Mouse (Mus musculus) hindbrain, embryonic 16.5 days (tissue): Measurements from ENCODE around the gene Itpk1. TPM values are rescaled to one million over a fixed set of nuclear protein-coding genes. Genes with fewer than 3 reads are reported as not detected.
A peak's percentile ranks its signal among the peaks of the same experiment; 100 is the strongest.

ENCODE experiments used
- ATAC-seq: fragments of 200-750 bp; cut with Nextera tagmentation; 2 replicates; pipeline ENCODE4 v1.8.0; 2017; ENCODE audit warnings: moderate TSS enrichment, moderate library complexity
- H3K27ac ChIP-seq: fragments of 300-500 bp; sonication (generic); 2 replicates; pipeline ENCODE4 v1.5.1; 2014; ENCODE audit warnings: low read depth, mild to moderate bottlenecking, control low read depth, low read length, moderate library complexity
- H3K27me3 ChIP-seq: fragments of 300-500 bp; sonication (generic); replicated peaks from 2 replicates; pipeline ENCODE4 v1.6.1; 2014; ENCODE audit warnings: low read length; ENCODE audit not compliant: control insufficient read depth, insufficient read depth
- H3K36me3 ChIP-seq: fragments of 300-500 bp; sonication (generic); 2 replicates; pipeline ENCODE4 v1.6.1; 2014; ENCODE audit warnings: mild to moderate bottlenecking, low read length, moderate library complexity, mixed read lengths; ENCODE audit not compliant: control insufficient read depth, insufficient read depth
- H3K4me1 ChIP-seq: fragments of 300-500 bp; sonication (generic); 2 replicates; pipeline ENCODE4 v1.6.1; 2014; ENCODE audit warnings: low read depth, low read length; ENCODE audit not compliant: control insufficient read depth, insufficient read depth
- H3K4me2 ChIP-seq: fragments of 300-500 bp; sonication (generic); 2 replicates; pipeline ENCODE4 v1.6.1; 2014; ENCODE audit warnings: mild to moderate bottlenecking, low read length, control low read depth, moderate library complexity
- H3K4me3 ChIP-seq: fragments of 300-500 bp; sonication (generic); 2 replicates; pipeline ENCODE4 v1.5.1; 2014; ENCODE audit warnings: mild to moderate bottlenecking, low read length, control low read depth, moderate library complexity
- H3K9ac ChIP-seq: fragments of 300-500 bp; sonication (generic); 2 replicates; pipeline ENCODE4 v1.6.1; 2014; ENCODE audit warnings: low read depth, mild to moderate bottlenecking, control low read depth, low read length, moderate library complexity
- H3K9me3 ChIP-seq: fragments of 300-500 bp; sonication (generic); 2 replicates; pipeline ENCODE4 v1.6.1; 2014; ENCODE audit warnings: mild to moderate bottlenecking, low read length, moderate library complexity; ENCODE audit not compliant: control insufficient read depth
- WGBS: fragments of 180-500 bp; shearing (Covaris S2); extraction: QIAGEN DNeasy Blood & Tissue Kit; methylation state at CpG from one replicate; pipeline ENCODE4 v1.1.7; 2014; 5-methylcytosine and 5-hydroxymethylcytosine counted together
- polyA plus RNA-seq: library from polyadenylated mRNA; unstranded; fragments of >200 nt; fragmentation: Nextera tagmentation; extraction: Ambion mirVana; gene quantifications from 2 replicates; pipeline ENCODE4 v1.2.1, GENCODE M21; 2015

Itpk1 gene
- polyA plus RNA-seq, 1 experiment from 2014 or later = 41.2 TPM

DNA sequence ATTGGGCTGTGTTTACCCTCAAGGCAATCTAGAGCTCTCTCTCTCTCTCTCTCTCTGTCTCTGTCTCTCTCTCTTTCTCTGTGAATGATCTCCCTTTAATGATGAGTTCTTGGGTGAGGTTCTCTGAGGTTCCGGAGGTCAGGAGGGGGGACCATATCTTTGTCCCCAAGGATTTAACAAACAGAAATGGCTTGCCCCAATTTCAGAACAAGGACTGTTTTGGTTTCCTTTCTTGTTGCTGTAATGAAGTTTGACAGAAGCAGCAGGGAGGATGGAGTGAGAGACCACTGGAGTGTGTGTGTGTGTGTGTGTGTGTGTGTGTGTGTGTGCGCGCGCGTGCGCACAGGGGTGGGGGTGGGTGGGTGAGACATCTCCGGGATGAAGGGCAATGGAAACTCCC is 163.6 kb downstream of the Itpk1 start:
- H3K9ac ChIP-seq = no peak overlapping the region
- ATAC-seq = no peak
- no peaks in the 10 kb centered on the region for H3K27me3 ChIP-seq
- H3K4me3 ChIP-seq = no peak overlapping the region
- no peaks in the 10 kb centered on the region for H3K9me3 ChIP-seq
- no peak overlapping the region for H3K4me2 ChIP-seq
- H3K4me1 ChIP-seq = no peaks in the 10 kb centered on the region
- no peaks in the 10 kb centered on the region for H3K36me3 ChIP-seq
- WGBS = 86% methylated on average over 7 of the region's 7 CpGs
- H3K27ac ChIP-seq = no peak overlapping the region

DNA sequence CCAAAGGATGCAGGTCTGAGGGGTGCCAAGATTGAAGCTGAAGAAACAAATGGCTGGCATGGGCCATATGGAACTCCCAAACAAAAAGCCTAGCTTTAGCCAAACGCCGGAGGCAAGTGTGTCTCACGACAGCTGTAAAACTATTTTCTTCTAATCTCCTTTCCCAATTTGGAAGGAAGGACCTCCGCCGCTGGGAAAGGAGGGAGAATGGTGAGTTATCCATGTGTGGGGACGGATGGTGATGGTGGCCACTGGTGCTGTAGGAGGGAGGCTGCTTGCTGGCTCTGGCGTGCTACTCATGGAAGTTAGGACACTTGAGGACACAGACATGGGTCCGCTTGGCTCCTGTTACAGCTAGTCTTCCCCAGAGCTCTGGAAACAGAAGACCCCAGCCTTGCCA is 164.5 kb downstream of the Itpk1 start:
- no peak overlapping the region for H3K27ac ChIP-seq
- no peaks in the 10 kb centered on the region for H3K4me1 ChIP-seq
- no peaks in the 10 kb centered on the region for H3K27me3 ChIP-seq
- ATAC-seq = no peak
- WGBS = 72% methylated on average over 8 of the region's 8 CpGs
- no peak overlapping the region for H3K9ac ChIP-seq
- no peak overlapping the region for H3K4me3 ChIP-seq
- no peaks in the 10 kb centered on the region for H3K9me3 ChIP-seq
- no peak overlapping the region for H3K4me2 ChIP-seq
- no peaks in the 10 kb centered on the region for H3K36me3 ChIP-seq

DNA sequence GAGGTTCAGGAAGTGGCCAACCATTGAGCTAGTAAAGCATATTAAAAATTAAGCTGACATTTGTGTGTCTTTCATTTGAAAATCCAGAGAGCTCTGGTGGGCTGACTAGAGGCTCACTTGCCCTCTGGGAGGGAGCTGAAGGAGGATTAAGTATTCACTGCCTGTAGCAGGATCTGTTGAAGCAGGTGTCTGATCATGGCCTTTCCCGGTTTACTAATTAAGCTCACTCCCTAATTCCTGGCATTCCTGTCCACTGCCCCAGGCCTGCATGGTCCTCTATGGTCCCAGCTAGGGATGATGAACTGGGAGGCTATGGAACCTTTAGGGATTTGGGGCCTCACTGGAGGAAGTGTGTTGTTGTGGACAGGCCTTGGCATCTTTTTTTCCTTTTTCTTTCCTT is 168.9 kb downstream of the Itpk1 start:
- WGBS = 48% methylated on average over 1 of the region's 1 CpGs
- H3K27me3 ChIP-seq = no peaks in the 10 kb centered on the region

DNA sequence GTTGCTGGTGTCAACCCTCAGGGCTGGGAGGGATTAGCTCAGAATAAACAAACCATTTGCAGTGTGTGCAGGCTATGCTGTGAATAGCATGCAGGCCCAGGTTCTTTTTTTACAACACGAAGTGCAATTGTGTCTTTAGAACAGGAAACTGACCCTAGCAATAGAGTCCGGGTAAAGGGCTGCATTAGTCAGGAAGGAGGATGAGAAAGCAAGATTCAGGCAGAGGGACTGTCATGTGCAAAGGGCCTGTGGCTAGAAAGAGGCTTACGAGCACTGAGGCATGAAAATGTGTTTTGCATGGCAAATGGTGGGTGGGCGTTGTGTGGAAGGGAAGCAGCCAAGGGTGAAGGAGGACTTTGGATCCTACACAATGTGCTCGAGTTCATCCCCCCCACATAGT is 176.7 kb downstream of the Itpk1 start:
- Histone ChIP-seq H3K4me2 (no peak overlapping the region), H3K27me3 (no peaks in the 10 kb centered on the region; the same call in 1 of the 2 replicates), H3K4me3 (no peak overlapping the region), H3K4me1 (no peaks in the 10 kb centered on the region; the same call in 1 of the 2 replicates), H3K9ac (no peak overlapping the region), H3K9me3 (no peaks in the 10 kb centered on the region), H3K36me3 (no peaks in the 10 kb centered on the region), H3K27ac (no peak overlapping the region)
- 71% methylated on average over 5 of the region's 5 CpGs for WGBS
- no peak for ATAC-seq

More for the DNA sequence above, 168.9 kb downstream of the Itpk1 start:
- no peaks in the 10 kb centered on the region; the same call in 1 of the 2 replicates for H3K4me1 ChIP-seq
- no peak overlapping the region for H3K9ac ChIP-seq
- H3K4me3 ChIP-seq = no peak overlapping the region
- H3K36me3 ChIP-seq = no peaks in the 10 kb centered on the region
- H3K27ac ChIP-seq = no peak overlapping the region
- H3K4me2 ChIP-seq = no peak overlapping the region
- no peaks in the 10 kb centered on the region for H3K9me3 ChIP-seq
- ATAC-seq = no peak

DNA sequence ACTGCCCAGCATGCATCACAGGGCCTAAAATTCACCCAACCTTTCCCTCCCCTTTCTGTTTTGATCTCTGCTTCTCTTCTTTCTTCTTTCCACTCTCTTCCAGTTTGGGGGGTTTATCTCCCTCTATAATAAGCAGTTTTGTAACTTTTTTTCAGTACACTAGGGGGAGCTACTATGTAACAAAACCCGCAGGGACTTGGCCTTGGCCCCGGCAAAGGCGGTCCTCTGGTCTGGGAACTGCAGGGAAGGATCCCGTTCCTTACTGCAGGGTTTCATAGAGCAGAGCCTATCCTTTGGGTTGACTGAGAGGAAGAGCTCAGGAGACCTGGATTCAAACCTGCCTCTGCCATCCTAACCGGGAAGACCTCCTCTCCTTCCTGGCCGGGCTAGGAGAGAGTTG is 180.0 kb downstream of the Itpk1 start:
- H3K36me3 ChIP-seq = no peaks in the 10 kb centered on the region
- H3K9me3 ChIP-seq = no peaks in the 10 kb centered on the region
- H3K27me3 ChIP-seq = no peaks in the 10 kb centered on the region; the same call in 1 of the 2 replicates
- WGBS = 28% methylated on average over 6 of the region's 6 CpGs
- no peak for ATAC-seq
- H3K4me1 ChIP-seq = 0 out of 2 replicates have a peak, but pooled peaks cover 5% of the 10 kb centered on the region
- no peak overlapping the region for H3K27ac ChIP-seq
- no peak overlapping the region for H3K4me3 ChIP-seq
- H3K4me2 ChIP-seq = no peak overlapping the region
- H3K9ac ChIP-seq = no peak overlapping the region

DNA sequence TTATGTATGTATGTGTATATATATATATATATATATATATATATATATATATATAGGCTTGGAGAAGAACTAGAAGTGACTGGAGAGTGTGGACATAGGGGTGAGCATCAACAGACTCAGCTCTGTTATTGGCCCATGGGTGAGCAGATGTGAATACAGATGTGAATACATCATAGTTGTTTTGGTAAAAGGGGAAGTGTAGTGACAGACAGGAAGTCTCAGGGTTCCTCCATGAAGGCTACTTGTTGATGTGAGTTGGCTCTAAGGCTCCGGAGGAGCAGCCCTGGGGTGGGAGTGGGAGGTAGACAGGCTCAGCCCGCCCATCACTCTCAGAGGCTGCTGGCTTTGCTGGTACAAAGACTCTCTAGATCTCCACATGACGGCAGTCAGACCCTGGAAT is 180.5 kb downstream of the Itpk1 start:
- Histone ChIP-seq H3K4me2 (no peak overlapping the region), H3K4me3 (no peak overlapping the region), H3K9ac (no peak overlapping the region), H3K27ac (no peak overlapping the region), H3K27me3 (no peaks in the 10 kb centered on the region; the same call in 1 of the 2 replicates), H3K36me3 (no peaks in the 10 kb centered on the region), H3K4me1 (0 out of 2 replicates have a peak, but pooled peaks cover 5% of the 10 kb centered on the region), H3K9me3 (no peaks in the 10 kb centered on the region)
- WGBS = 77% methylated on average over 3 of the region's 3 CpGs
- ATAC-seq = no peak

DNA sequence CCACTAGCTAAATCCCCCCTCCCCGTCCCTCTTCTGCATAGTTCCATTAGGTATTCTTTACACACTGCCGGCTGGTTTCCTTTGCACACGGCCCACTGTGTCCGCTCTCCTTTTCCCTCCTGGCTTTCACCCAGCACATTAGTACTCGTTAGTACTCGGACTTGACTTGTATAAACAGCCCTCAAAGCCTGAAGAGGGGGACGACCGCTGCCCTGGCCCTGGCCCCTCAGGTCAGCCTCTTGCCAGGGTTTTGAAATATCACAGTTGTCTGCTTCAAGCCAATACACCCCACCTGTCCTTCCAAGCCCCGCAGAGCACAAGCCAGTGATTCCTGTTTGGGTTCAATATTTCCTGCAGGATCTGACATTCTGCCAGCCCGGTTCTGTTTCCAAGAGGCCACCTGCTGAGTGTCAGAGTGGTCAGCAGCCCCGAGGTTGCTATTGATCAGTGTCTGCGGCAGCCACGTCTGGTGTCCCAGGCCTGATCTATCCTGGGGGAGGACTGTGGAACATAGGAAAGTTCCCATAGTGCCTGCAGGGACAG is 182.9 kb downstream of the Itpk1 start:
- Histone ChIP-seq H3K4me3 (no peak overlapping the region), H3K36me3 (no peaks in the 10 kb centered on the region), H3K4me2 (no peak overlapping the region), H3K4me1 (0 out of 2 replicates have a peak, but pooled peaks cover 5% of the 10 kb centered on the region), H3K27ac (no peak overlapping the region), H3K9ac (no peak overlapping the region), H3K27me3 (no peaks in the 10 kb centered on the region; the same call in 1 of the 2 replicates), H3K9me3 (no peaks in the 10 kb centered on the region)
- 34% methylated on average over 13 of the region's 13 CpGs for WGBS
- peak; percentile 68 for ATAC-seq

DNA sequence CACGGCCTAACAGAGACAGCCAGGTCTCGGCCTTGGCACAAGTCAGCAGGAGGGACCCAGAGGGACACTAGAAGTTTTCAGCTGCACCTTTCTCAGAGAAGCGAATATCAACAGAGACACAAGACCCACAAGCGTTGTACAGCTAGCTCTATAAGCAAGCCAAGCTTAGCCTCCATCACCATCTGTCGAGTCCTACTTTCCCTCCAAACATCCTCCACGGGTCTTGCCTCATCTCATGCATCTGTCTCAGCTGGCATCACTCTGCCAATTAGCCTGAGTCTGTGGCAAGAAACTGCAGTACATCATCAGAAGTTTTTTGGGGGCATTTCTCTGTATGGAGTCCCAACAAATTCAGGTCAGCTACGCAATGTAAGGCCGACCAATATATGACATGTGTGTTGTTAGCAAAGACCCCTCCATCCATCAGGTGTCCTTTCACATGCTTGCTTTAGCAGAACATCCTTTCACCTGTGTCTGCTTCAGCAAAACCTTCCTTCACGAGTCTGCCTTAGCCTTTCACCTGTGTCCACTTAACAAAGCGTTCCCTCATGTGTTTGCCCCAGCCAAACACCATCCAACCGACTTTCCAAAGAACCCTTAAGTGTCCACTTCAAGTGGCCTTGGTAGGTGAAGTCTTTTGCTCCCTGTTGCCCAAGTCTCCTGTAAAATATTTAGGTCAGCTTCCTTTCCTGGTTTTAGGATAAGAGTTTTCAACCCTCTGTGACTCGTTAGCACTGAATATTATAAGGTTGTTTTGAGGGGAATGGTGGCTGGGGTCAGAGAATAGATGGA is 184.6 kb downstream of the Itpk1 start:
- Histone ChIP-seq H3K9ac (no peak overlapping the region), H3K36me3 (no peaks in the 10 kb centered on the region), H3K4me3 (no peak overlapping the region), H3K4me1 (0 out of 2 replicates have a peak, but pooled peaks cover 5% of the 10 kb centered on the region), H3K9me3 (no peaks in the 10 kb centered on the region), H3K27me3 (no peaks in the 10 kb centered on the region), H3K4me2 (no peak overlapping the region), H3K27ac (no peak overlapping the region)
- WGBS = 91% methylated on average over 12 of the region's 12 CpGs
- no peak for ATAC-seq
